Mouse (Mus musculus): ENCODE results near the gene Lpar5. TPM values are rescaled to one million over a fixed set of nuclear protein-coding genes. Genes with fewer than 3 reads are reported as not detected.

The Lpar5 gene
- total RNA-seq (2023): 13.3 to 16.6 TPM (median 16.0 TPM) in 4 replicates

DNA sequence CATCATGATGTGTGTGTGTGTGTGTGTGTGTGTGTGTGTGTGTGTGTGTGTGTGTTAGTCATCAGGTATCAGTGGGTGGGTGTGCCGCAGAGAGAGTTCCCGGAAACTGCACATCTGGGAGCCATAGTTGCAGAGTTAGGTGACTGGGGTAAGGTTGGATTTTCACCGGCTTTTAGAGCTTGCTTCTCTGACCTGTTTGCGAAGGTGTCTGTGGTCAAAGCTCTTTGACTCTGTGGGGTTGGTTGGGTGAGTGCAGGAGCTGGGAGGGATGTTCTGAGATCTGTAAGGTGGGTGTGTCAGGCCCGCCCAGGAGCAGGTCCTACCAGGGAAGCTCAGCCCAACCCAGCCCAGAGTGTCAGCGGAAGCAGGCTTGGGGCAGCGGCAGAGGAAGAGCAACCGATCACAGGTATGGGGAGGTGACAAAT lies at the start of gene Lpar5:
Gene Lpar5, plus strand, starts transcription at position 350 of the 425 bp plus-strand sequence.

DNA sequence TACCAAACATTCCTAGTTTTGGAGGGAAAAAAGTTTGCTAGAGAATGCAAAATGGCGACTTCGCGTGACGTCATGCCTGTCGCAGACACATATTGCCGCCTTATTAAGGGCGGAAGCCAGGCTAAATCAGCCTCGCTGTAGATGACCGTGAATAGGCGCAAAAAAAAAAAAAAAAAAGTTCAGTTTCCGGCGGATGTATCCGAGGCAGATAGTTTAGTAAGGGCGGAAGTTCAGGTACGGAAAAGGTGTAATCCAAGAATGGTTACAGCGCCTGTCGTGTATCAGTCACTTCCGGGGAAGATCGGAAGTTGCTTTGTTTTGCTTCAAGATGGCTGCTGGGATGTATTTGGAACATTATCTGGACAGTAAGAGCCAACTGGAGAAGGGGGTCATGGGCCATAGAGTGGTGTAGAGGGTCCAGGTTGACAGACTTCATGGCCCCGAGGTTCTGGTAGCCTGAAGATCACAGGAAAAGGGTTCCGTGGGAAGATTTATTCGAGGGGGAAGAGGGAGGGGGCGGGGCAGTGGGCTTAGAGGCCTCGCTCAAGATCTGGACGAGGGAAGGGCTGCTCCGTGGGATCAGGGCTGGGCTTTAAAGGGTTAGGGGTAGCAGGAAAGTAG lies 28.1 kb upstream of the Lpar5 start, which contains the start of gene Ing4:
Gene Ing4, plus strand, starts transcription at position 228 of the 621 bp plus-strand sequence.

DNA sequence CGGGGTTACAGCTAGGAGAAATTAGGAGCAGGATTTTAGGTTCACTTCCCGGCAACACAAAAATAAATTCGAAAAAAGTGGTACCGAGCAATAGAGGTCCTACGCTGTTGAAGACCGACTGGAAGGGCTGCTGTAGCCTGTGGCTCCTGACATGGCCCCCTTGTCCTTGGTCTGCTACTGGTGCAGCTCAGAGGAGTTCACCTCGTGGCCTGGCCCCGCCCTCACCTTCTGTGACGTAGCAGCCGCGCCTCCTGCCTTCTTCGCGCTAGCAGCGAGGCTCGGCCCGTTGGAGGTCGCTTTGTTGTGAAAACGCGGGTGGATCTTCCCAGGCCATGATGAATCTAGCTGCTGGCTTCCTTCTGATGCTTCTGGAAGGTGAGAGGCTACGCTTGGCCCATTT lies 18.0 kb upstream of the Lpar5 start, which contains the start of gene Acrbp:
Gene Acrbp, plus strand, starts transcription at position 12 of the 400 bp plus-strand sequence.

DNA sequence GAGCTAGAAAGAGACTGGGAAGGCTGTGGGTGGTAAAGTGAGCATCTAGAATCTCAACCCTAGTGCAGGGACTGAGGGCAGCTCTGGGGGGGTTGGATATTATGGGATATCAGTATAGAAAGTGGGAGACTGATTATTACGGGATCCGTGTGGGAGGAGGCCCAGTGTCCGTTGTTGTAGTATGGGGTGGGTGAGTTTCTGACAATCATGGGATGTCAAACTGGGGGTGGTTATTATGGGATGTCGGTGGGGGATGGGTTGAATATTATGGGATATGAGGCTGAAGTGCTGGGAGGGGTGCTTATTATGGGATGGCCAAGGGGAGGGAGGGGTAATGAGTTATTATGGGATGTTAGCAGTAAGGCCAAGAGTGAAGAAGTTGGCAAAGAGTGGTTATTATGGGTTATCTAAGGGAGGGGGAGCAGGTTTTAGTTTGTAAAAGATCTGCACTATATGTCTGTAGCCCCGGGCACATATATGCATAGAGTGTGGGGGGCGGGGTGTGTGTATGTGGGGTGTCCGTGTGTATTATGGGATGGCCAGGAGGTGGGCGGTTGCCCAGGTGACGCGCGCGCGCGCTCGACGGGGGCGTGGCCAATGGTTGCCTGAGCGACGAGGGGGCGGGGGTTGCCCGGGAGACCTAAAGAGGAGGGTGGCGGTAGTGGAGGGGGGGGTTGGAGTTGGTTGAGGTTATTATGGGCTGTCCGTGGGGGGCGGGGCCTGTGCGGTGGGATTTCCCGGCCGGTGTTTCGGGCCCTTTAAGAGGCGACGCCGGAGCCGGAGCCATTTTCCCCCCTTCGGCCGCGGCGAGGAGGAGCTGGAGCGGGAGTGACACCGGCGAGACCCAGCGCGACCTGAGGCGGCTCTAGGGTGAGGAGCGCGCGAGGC lies 27.9 kb downstream of the Lpar5 start, which contains the start of gene Chd4:
Gene Chd4, plus strand, starts transcription at position 591 of the 888 bp plus-strand sequence.

DNA sequence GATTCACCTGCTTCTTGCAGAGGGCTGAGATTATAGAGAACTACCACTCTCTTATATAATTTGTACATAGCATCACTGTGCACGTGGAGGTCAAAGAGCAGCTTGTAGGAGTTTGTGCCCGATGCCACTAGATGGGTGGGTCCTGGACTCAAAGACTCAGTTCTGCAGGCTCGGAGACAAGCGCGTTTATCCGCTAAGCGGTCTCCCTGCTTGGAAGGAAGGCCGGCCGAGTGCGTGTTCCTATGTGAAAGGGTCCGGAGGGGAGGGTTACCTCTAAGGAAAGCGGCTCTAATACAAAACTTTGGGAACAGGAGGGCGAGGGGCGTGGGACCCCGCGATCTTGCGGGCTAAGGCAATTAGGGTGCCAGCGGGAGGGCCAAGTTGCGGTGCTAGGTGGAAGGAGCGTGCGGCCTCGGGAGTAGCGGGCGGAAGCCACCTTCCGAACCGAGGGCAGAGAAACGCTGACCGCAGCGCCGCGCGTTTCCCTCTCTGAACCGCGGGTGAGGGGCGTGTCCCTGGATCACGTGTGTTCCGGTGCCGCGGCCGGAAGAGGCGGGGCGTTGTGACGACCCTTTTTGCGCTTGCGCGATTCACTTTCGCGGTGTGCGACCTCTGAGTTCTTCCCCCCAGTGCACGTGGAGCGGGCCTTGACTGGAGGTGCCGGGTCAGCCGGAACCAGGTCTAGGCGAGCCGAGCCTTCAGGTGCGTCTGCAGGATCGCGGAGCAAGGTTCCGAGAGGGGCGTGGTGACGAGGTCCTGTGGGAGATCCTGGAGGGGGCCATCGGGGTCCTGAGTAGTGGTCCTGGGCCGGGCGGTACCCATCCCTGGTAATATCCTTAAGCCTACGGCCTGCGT lies 63.8 kb downstream of the Lpar5 start, which contains the start of gene Nop2:
Gene Nop2, plus strand, starts transcription at position 608 of the 855 bp plus-strand sequence.

Other genes starting within 250 kb of the Lpar5 start
- 76.6 to 80.7 TPM (median 78.4 TPM) in 4 replicates for gene Usp5, start 238.4 kb upstream of the Lpar5 start, total RNA-seq (2023)
- gene Cdca3, start 238.4 kb upstream of the Lpar5 start, total RNA-seq (2023): 1.0 to 3.3 TPM (median 1.9 TPM) in 4 replicates
- not detected in 4 replicates for gene Gnb3, start 227.6 kb upstream of the Lpar5 start, total RNA-seq (2023)
- gene P3h3, start 210.2 kb upstream of the Lpar5 start, total RNA-seq (2023): not detected in 4 replicates
- 0.36 to 1.1 TPM (median 0.58 TPM) in 4 replicates for gene Gpr162, start 203.9 kb upstream of the Lpar5 start, total RNA-seq (2023)
- gene Cd4, start 179.7 kb upstream of the Lpar5 start, total RNA-seq (2023): 0.63 to 1.4 TPM (median 1.1 TPM) in 4 replicates
- 0.29 to 0.66 TPM (median 0.52 TPM) in 4 replicates for gene Lag3, start 156.2 kb upstream of the Lpar5 start, total RNA-seq (2023)
- gene Ptms, start 147.8 kb upstream of the Lpar5 start, total RNA-seq (2023): 43.8 to 58.5 TPM (median 52.8 TPM) in 4 replicates
- gene Mlf2, start 136.5 kb upstream of the Lpar5 start, total RNA-seq (2023): 93.4 to 104 TPM (median 97.7 TPM) in 4 replicates
- 42.7 to 58.0 TPM (median 49.0 TPM) in 4 replicates for gene Cops7a, start 102.4 kb upstream of the Lpar5 start, total RNA-seq (2023)
- 1.0 to 4.5 TPM in 2 of 4 replicates, not detected in the others for gene Pianp, start 71.2 kb upstream of the Lpar5 start, total RNA-seq (2023)
- 94.5 to 101 TPM (median 96.3 TPM) in 4 replicates for gene Zfp384, start 58.8 kb upstream of the Lpar5 start, total RNA-seq (2023)
- gene Ing4, start 28.2 kb upstream of the Lpar5 start, total RNA-seq (2023): 77.2 to 90.6 TPM (median 81.6 TPM) in 4 replicates
- 11.0 to 13.7 TPM (median 11.4 TPM) in 4 replicates for gene Acrbp, start 18.2 kb upstream of the Lpar5 start, total RNA-seq (2023)
- gene Chd4, start 28.1 kb downstream of the Lpar5 start, total RNA-seq (2023): 351 to 392 TPM (median 375 TPM) in 4 replicates
- gene Nop2, start 64.0 kb downstream of the Lpar5 start, total RNA-seq (2023): 34.6 to 42.1 TPM (median 38.3 TPM) in 4 replicates
- 42.9 to 47.2 TPM (median 44.7 TPM) in 4 replicates for gene Iffo1, start 77.3 kb downstream of the Lpar5 start, total RNA-seq (2023)
- gene Gapdh, start 98.5 kb downstream of the Lpar5 start, total RNA-seq (2023): 392 to 444 TPM (median 437 TPM) in 4 replicates
- gene Ncapd2, start 123.8 kb downstream of the Lpar5 start, total RNA-seq (2023): 38.6 to 46.4 TPM (median 44.2 TPM) in 4 replicates
- gene Mrpl51, start 123.9 kb downstream of the Lpar5 start, total RNA-seq (2023): 31.0 to 37.3 TPM (median 34.3 TPM) in 4 replicates
- gene Vamp1, start 147.6 kb downstream of the Lpar5 start, total RNA-seq (2023): 52.5 to 69.2 TPM (median 57.3 TPM) in 4 replicates
- 24.7 to 26.0 TPM (median 25.6 TPM) in 4 replicates for gene Tapbpl, start 163.9 kb downstream of the Lpar5 start, total RNA-seq (2023)
- 0.63 to 3.4 TPM (median 2.1 TPM) in 4 replicates for gene Cd27, start 169.1 kb downstream of the Lpar5 start, total RNA-seq (2023)
- not detected in 4 replicates for gene Tuba3a, start 218.1 kb downstream of the Lpar5 start, total RNA-seq (2023)
- gene Ltbr, start 246.0 kb downstream of the Lpar5 start, total RNA-seq (2023): 0.54 to 1.5 TPM (median 1.0 TPM) in 3 of 4 replicates, not detected in the other